Mouse (Mus musculus): ENCODE results near the gene Rnase2b.

DNA sequence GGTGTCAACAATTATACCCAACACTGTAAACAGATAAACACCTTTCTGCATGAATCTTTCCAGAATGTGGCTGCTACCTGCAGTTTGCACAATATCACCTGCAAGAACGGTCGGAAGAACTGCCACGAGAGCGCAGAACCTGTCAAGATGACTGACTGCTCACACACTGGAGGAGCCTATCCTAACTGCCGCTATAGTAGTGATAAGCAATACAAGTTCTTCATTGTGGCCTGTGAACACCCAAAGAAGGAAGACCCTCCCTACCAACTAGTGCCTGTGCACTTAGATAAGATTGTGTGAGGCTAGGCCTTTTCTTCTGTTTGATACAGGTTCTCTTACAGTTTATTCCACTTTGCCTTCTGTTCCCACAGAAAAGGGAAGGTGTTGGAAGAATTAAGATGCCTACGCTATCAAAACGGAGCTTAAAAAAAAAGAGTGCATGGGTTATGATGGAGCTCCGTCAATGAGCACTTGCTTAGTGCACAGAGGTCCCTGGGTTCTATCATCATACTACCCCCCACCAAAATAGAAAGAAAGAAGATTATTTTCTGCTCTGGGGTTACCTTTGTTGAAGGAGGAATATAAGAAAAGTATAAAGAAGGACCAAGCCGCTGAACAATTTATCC, 31.6 kb upstream of the Rnase2b start:
- TF ChIP-seq POLR2A (IDR thresholded peaks at IDR 0.05; ENCODE audit: low read depth, low read length), result no peak
- TF ChIP-seq CTCF (IDR thresholded peaks at IDR 0.05; ENCODE audit: extremely low read depth, insufficient read depth, insufficient read length, insufficient replicate concordance), result no peak
